Mouse (Mus musculus): ENCODE results near the gene Ckm. TPM values are rescaled to one million over a fixed set of nuclear protein-coding genes. Genes with fewer than 3 reads are reported as not detected.

Gene Ckm
- 0.42 TPM in 1 of 4 replicates, not detected in the others for total RNA-seq (2023; ENCODE audit: inconsistent age)

GRCm38 (mm10) chr7:19404476-19404875 lies at the start of gene Ckm:
Ckm (plus strand) TSS chr7:19404776.

GRCm38 (mm10) chr7:19359299-19359891 lies 45.2 kb upstream of the Ckm start, which contains the start of the genes Cd3eap and Ppp1r13l:
Cd3eap (minus strand) TSS chr7:19359483.
Ppp1r13l (plus strand) TSS chr7:19359749.

GRCm38 (mm10) chr7:19381377-19382165 lies 23.0 kb upstream of the Ckm start, which contains the start of gene Ercc2:
Ercc2 (plus strand) TSS chr7:19382010.

DNA sequence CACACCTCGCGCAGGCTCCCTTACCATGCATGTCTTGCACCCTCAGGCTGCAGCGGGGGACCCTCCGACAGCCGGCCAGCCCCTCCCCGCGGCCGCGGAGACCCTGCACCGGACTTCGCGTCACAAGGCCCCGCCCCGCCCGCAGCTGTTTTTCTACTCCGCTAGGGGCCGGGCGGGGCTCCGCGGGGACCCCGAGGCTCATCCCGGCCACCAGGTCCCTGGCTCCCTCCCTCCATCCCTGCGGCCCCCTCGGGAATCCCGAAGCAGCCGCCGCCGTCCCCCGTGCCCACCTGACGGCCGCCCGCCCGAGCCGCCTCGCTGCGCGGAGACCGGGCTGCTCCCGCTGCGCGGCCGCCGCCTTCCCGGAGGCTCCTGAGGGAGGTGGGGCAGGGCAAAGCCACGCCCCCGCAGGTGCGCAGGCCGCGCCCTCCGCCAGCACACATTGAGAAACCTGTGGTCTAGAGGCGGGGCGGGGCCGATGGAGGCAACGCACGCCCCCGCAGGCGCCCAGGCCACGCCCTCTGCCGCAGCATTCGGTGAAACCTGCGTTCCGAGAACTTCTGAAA lies 762 bp upstream of the Ckm start, which contains the start of gene Klc3:
TSS of gene Klc3 (minus strand) at position 374 of the 566 bp plus-strand sequence.

DNA sequence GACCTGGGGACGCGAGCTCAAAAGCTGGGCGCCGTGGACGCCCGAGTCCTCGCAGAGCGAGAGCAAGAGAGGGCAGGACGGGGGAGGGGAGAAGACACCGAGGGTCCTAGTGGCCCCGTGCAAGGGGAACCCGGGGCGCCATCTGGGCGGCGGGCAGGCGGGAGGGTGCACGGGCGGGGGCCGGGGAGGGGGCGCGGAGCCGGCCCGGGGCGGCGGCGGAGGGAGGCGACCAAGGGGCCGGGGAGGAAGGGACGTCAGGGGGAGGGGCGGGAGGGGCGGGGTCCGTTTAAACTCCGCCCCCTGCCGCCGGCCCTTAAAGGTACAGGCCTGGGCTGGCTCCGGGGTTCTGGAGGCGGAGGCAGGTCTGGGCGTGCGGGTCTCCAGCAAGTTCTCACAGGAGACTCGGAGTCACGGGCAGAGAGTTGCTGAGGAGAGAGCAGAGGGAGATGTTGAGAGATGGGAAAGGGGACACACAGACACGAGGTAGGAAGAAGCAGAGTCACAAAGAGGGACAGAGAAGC lies 54.1 kb downstream of the Ckm start, which contains the start of gene Mark4:
TSS of gene Mark4 (minus strand) at position 231 of the 521 bp plus-strand sequence.

GRCm38 (mm10) chr7:19462884-19463381 lies 58.4 kb downstream of the Ckm start, which contains the start of gene Exoc3l2:
Exoc3l2 (plus strand) TSS chr7:19463331.

Other genes with a start within 250 kb of the Ckm start
- gene Gipr, start 238.6 kb upstream of the Ckm start, total RNA-seq (2023; ENCODE audit: inconsistent age), result not detected in 4 replicates
- gene Eml2, start 228.4 kb upstream of the Ckm start, total RNA-seq (2023; ENCODE audit: inconsistent age), result 20.8 to 29.3 TPM (median 27.0 TPM) in 4 replicates
- 0.16 TPM in 1 of 4 replicates, not detected in the others for gene Gpr4, start 192.2 kb upstream of the Ckm start, total RNA-seq (2023; ENCODE audit: inconsistent age)
- gene Opa3, start 176.4 kb upstream of the Ckm start, total RNA-seq (2023; ENCODE audit: inconsistent age), result 46.7 to 54.6 TPM (median 48.7 TPM) in 4 replicates
- 349 to 378 TPM (median 355 TPM) in 4 replicates for gene Vasp, start 133.0 kb upstream of the Ckm start, total RNA-seq (2023; ENCODE audit: inconsistent age)
- gene Ppm1n, start 124.7 kb upstream of the Ckm start, total RNA-seq (2023; ENCODE audit: inconsistent age), result 0.64 TPM in 1 of 4 replicates, not detected in the others
- gene Rtn2, start 122.2 kb upstream of the Ckm start, total RNA-seq (2023; ENCODE audit: inconsistent age), result 0.24 TPM in 1 of 4 replicates, not detected in the others
- 2,334 to 3,047 TPM (median 2,835 TPM) in 4 replicates for gene Fosb, start 94.7 kb upstream of the Ckm start, total RNA-seq (2023; ENCODE audit: inconsistent age)
- 66.5 to 73.8 TPM (median 68.8 TPM) in 4 replicates for gene Ercc1, start 60.0 kb upstream of the Ckm start, total RNA-seq (2023; ENCODE audit: inconsistent age)
- gene Cd3eap, start 45.3 kb upstream of the Ckm start, total RNA-seq (2023; ENCODE audit: inconsistent age), result 6.2 to 8.3 TPM (median 7.5 TPM) in 4 replicates
- gene Ppp1r13l, start 45.0 kb upstream of the Ckm start, total RNA-seq (2023; ENCODE audit: inconsistent age), result 0.54 to 2.1 TPM (median 0.86 TPM) in 4 replicates
- 66.6 to 74.4 TPM (median 69.9 TPM) in 4 replicates for gene Ercc2, start 22.8 kb upstream of the Ckm start, total RNA-seq (2023; ENCODE audit: inconsistent age)
- gene Klc3, start 672 bp upstream of the Ckm start, total RNA-seq (2023; ENCODE audit: inconsistent age), result 1.8 to 4.2 TPM (median 2.4 TPM) in 4 replicates
- 25.7 to 29.5 TPM (median 27.5 TPM) in 4 replicates for gene Mark4, start 54.0 kb downstream of the Ckm start, total RNA-seq (2023; ENCODE audit: inconsistent age)
- not detected in 4 replicates for gene Exoc3l2, start 58.6 kb downstream of the Ckm start, total RNA-seq (2023; ENCODE audit: inconsistent age)
- 4.9 to 6.9 TPM (median 6.1 TPM) in 4 replicates for gene Bloc1s3, start 103.6 kb downstream of the Ckm start, total RNA-seq (2023; ENCODE audit: inconsistent age)
- gene Trappc6a, start 103.6 kb downstream of the Ckm start, total RNA-seq (2023; ENCODE audit: inconsistent age), result 25.7 to 35.6 TPM (median 30.6 TPM) in 4 replicates
- gene Nkpd1, start 113.1 kb downstream of the Ckm start, total RNA-seq (2023; ENCODE audit: inconsistent age), result 0.39 to 0.57 TPM (median 0.42 TPM) in 3 of 4 replicates, not detected in the other
- gene Ppp1r37, start 158.3 kb downstream of the Ckm start, total RNA-seq (2023; ENCODE audit: inconsistent age), result 50.2 to 62.6 TPM (median 55.2 TPM) in 4 replicates
- gene Zfp296, start 172.5 kb downstream of the Ckm start, total RNA-seq (2023; ENCODE audit: inconsistent age), result 11.5 to 13.5 TPM (median 12.6 TPM) in 4 replicates
- gene Gemin7, start 172.8 kb downstream of the Ckm start, total RNA-seq (2023; ENCODE audit: inconsistent age), result 75.7 to 86.9 TPM (median 84.1 TPM) in 4 replicates
- gene Clasrp, start 199.7 kb downstream of the Ckm start, total RNA-seq (2023; ENCODE audit: inconsistent age), result 100 to 118 TPM (median 109 TPM) in 4 replicates
- 110 to 121 TPM (median 118 TPM) in 4 replicates for gene Relb, start 224.7 kb downstream of the Ckm start, total RNA-seq (2023; ENCODE audit: inconsistent age)

Measured in B cell, adult (primary cell).